Mouse (Mus musculus) brown adipose tissue, adult 24 weeks (tissue): Measurements from ENCODE around the gene Snx20. TPM values are rescaled to one million over a fixed set of nuclear protein-coding genes. Genes with fewer than 3 reads are reported as not detected.

ENCODE experiments used
- H3K27ac ChIP-seq: fragments of 200-500 bp; replicated peaks from 2 replicates; pipeline ENCODE4 v1.5.1; 2012; ENCODE audit warnings: low read depth, mild to moderate bottlenecking, low read length
- H3K4me1 ChIP-seq: fragments of 200-500 bp; 2 replicates; pipeline ENCODE4 v1.6.1; 2012; ENCODE audit warnings: low read length, mixed read lengths; ENCODE audit not compliant: control insufficient read depth, insufficient read depth, insufficient read length
- H3K4me3 ChIP-seq: fragments of 200-500 bp; 2 replicates; pipeline ENCODE4 v1.5.1; 2012; ENCODE audit warnings: low read depth, mild to moderate bottlenecking, low read length, moderate library complexity; ENCODE audit not compliant: insufficient read depth
- polyA plus RNA-seq: library from polyadenylated mRNA; stranded (reverse); fragments of >200 nt; gene quantifications from 2 replicates; pipeline ENCODE4 v1.2.4, GENCODE M21; 2012; ENCODE audit not compliant: missing spikeins, insufficient read depth, insufficient read length

Gene Snx20
- polyA plus RNA-seq, 1 experiment = 1.9 TPM

DNA sequence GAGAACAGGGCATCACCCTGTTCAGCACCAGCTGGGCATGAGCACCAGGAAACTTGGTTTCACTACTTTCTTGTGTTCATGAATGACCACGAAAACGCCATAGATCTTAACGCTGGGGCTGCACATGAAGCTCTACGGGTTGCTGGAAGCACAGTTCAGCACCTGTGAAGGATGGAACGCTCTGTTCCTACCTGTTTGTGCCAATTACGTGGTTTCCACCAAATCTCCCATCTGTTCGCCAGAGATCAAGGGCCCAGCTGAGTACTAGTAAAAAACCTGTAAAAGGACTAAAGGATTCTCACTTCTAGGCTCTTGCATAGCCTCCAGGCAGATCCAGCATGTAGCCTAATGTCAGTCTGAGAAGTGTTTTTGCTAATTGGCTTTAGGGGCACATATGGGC, 36.4 kb downstream of the Snx20 start:
- Histone ChIP-seq H3K4me3 (no peak overlapping the region), H3K4me1 (no peaks in the 10 kb centered on the region), H3K27ac (no peak overlapping the region)

DNA sequence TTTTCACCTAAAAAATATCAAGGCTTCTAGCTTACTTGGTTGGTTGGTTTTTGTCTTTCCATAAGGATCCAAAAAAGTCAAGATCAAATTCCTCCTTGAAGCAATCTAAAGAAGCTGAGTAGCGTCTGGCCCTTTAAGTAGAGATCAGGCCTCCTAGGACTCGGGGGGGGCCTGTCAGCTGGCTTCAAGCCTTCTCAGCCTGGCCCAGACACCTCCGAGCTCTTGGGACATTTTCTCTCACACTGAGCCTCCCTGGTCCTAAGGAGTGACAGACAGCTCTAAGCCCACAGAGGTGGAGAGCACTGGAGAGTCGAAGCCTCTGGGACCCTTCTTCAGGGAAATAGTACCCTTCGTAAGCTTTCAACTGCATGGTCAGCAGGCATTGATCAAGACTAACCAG, 37.4 kb downstream of the Snx20 start:
- Histone ChIP-seq H3K4me1 (no peaks in the 10 kb centered on the region), H3K4me3 (no peak overlapping the region), H3K27ac (no peak overlapping the region)

DNA sequence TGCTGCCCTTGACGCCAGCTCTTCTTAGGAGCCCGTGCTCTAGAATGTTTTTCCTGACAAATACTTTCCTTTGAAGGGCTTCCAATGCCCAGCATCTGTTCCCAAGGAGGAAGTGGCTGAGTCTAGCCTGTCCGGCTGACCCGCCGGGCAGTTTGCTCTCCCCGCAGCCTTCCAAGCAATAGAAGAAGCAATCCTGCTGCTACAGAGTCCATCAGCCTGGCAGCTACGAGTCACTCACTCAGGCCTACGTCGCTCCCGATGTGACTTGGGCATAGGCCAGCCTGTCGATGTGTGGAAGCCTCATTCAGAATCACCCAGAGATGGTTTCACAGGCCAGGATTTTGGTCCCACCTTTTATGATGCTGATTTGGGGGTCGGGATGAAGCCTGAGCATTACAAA, 39.9 kb downstream of the Snx20 start:
- Histone ChIP-seq H3K4me1 (no peaks in the 10 kb centered on the region), H3K4me3 (no peak overlapping the region), H3K27ac (no peak overlapping the region)

DNA sequence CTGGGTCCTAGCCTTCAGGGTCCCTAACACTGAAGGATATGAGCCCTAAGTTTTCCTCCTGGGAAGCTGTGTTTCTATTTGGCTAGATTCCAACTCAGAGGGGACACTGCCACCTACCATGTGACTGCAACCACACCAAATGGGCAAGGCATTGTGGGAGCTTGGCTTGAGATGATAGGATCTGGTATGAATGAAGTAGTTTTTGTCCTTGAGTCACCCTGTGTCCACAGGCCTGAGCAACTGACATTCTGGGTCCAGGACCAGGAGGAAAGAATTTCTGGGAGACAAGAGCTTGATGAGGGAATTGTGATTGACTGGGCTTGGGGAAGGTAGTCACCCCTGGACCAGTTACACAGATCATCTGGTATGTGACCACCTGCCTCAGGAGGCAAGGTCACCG, 42.0 kb downstream of the Snx20 start:
- no peak overlapping the region for H3K27ac ChIP-seq
- H3K4me1 ChIP-seq = no peaks in the 10 kb centered on the region
- no peak overlapping the region for H3K4me3 ChIP-seq

DNA sequence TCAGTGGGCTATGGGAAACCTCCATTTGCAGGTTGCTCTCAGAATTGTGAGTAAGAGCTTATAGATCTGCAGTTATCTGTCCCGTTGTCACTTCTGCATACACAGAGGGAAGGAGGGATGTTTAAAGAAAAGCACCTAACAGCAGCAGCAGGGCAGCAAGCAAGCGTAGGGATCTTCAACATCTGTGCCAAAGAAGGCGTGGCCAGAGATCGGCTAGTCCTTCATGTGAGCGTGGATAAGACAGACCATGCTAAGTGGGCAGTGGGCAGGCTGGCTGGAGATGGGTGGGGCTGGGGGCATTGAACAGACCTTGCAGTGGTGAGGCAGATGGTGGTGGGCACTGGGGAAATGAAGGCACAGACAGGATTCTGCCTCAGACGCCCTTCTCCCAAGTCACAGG, 45.7 kb downstream of the Snx20 start:
- Histone ChIP-seq H3K4me1 (no peaks in the 10 kb centered on the region), H3K27ac (no peak overlapping the region), H3K4me3 (no peak overlapping the region)

DNA sequence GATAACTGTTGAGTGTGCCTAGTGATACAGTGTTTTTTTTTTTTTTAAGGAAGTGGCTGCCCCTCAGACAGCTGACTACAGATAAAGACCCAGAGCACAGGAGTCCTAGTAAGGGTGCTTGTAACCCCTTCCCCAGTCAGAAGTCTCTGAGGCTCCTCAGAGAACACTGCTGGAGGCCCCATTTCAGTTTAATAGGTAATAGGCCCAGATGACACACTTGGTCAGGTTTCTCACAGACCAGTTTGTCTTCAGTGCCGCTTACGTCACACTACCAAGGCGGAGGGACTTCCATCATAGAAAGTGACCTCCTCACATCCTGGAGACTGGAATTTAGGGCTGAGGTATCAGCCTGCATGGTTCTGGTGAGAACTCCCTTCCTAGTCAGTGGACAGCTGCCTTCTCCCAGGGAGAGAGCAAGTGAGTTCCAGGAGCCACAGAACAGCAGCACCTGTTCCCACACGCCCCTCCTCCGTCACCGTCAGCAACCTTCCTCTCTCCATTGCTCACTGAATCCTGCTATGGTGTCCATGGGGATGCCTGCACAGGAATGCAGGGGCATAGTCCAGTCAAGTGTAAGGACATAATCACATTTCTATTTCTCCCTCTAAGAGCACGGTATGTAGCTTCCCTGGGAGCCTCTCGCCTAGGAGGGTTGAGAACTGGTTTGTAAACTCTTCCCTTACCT, 47.6 kb downstream of the Snx20 start:
- H3K4me1 ChIP-seq = no peaks in the 10 kb centered on the region
- no peak overlapping the region for H3K27ac ChIP-seq
- no peak overlapping the region for H3K4me3 ChIP-seq

DNA sequence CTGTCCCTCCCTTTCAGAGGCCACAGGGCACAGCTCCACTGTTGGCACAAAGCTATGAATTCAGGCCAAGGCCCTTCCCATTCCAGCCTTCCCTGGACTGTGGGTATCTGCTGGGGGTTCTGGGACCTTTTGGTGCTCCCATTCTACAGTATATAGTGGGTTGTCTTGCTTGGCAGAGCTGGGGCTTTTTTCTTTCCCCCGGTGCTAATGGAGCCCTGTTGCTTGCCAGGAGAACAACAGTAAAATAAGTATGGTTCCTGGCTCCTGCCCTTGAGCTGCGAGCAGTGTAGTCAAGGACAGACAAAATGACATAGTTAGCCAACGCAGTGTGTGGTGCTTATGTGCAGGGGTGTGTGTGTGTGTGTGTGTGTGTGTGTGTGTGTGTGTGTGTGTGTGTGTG, 52.1 kb downstream of the Snx20 start:
- H3K4me1 ChIP-seq = no peaks in the 10 kb centered on the region
- H3K27ac ChIP-seq = no peak overlapping the region
- no peak overlapping the region for H3K4me3 ChIP-seq

DNA sequence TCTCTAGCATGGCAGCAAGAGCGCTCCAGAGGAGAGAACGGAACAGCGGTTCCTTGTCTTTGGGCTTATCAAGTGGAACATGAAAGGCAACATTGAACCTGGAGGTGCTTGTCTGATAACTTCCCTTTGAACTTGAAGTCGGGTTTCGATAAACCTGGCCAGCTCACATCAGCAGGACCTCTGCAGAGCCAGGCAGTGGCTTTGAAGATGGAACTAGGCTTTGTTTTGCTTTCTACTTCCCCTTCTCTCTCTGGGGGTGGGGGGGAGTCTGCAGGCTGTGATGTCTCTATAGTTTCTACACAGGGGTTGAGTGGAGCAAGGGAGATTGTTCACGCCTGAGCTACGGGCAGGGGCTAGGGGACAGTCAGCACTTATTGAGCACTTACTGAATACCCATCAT, 55.1 kb downstream of the Snx20 start:
- Histone ChIP-seq H3K4me3 (no peak overlapping the region), H3K4me1 (peaks cover 6% of the 10 kb centered on the region), H3K27ac (no peak overlapping the region)

DNA sequence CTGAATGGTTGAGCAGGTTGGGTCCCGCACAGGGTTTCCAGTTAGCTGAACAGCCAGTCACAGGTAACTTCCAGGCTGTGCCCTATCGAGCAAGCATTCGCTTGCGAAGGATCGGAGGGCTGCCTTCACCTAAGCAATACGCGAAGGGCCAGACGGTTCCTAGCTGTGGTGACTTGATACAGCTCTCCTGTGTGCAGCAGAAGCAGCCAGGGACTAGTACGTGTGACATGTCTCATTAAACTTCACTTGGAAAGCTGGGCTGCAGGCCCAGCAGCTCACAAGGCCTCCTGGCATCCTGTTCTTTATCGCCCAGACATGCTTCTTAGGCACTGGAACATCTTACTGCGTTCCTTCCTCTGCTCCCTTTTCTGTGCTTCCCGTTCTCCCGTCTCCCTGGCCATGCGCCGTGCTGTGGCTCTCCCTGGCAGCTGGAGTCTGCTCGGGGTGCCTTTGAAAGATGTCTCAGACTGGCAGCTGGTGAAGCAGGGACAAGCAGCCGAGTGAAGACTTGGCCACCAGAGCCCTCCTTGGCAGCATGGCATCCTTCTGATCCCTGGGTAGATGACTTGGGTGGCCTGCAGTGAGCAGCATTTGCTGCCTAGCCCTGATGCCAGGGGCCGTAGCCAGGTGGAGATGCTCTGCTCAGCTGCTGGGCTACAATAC, 56.1 kb downstream of the Snx20 start:
- Histone ChIP-seq H3K4me1 (peaks cover 6% of the 10 kb centered on the region), H3K27ac (no peak overlapping the region), H3K4me3 (no peak overlapping the region)

DNA sequence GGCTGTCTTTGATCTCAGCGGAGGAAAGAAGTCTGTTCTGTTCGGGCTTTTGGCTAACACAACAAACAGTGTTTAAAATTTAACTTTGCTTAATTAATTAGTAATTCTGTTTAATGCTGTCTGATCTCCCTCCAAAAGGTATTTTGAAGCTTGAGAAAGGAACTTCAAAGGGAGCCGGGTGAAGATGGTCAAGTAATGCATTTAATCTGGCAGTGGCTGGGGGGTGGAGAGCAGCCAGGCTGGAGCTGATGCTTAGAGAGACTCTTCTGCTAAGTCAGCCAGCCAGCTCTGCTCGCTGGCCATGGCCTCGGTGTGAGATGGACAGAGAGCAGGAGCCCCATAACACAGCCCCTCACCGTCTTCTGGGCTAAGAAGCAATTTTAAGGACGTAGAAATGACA, 56.7 kb downstream of the Snx20 start:
- H3K4me1 ChIP-seq = peaks cover 6% of the 10 kb centered on the region
- H3K4me3 ChIP-seq = no peak overlapping the region
- no peak overlapping the region for H3K27ac ChIP-seq

DNA sequence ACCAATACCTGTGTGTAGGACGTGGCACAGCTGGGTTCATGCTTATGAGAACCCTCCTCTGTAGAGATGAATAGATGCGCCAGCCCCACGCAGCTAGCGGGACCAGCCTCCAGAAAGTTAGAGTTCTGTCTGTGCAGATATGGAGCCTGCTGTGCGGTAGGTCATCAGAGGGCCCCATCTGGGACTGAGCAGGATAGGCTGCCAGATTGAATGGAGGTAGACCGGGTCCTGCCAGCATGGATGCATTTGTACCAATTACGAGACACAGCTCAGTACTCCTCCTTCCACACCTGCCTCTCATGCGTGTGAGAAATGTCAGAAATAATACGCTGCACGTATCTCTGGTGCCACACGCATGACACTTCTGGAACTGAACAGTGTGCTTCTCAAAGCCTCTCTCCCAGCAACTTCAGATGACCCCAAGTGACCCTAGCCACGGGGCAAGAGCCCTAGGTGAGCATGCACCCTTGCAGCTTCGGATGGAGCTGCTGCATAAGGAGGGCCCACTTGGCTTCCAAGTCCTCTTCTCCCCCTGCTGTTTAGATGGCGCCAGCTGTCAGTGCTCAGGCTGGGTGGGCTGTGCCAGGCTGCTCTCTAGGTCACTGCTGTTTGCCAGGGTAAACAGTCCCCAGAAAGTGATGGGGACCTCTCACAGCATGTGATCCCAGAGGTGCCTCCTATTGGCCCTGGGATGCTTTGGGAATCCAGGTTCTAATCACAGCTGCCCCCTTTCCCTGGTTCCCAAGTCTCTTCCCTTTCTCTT, 57.3 kb downstream of the Snx20 start:
- Histone ChIP-seq H3K27ac (no peak overlapping the region), H3K4me1 (peaks cover 6% of the 10 kb centered on the region), H3K4me3 (no peak overlapping the region)

DNA sequence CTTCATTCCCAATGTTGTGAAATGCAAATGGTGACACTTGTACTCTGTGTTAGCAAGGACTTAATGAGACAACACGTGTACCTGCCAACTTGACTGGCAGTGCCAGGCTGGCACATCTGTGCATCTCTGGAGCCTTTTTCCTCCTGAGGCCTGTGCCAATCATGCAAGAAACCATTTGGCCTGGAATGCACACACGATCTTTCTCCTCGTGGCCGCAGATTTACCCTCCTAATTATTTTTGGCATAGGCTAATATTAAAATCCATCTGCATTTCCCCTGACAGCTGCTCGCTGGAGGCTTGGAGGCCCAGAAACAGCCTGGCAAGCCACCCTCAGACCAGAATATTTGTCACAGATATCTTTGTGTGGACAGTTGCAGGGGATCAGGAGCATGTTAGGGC, 58.3 kb downstream of the Snx20 start:
- no peak overlapping the region for H3K27ac ChIP-seq
- H3K4me3 ChIP-seq = no peak overlapping the region
- peaks cover 6% of the 10 kb centered on the region for H3K4me1 ChIP-seq

Other genes with a start within 250 kb of the Snx20 start
- 1.0 and 2.6 TPM in 2 replicates for gene Nkd1, start 114.8 kb downstream of the Snx20 start, polyA plus RNA-seq
- 0.24 and 0.58 TPM in 2 replicates for gene Nod2, start 11.2 kb upstream of the Snx20 start, polyA plus RNA-seq
- gene Cyld, start 60.9 kb upstream of the Snx20 start, polyA plus RNA-seq = 8.1 and 8.9 TPM in 2 replicates